Mouse (Mus musculus): ENCODE results near the gene Map7d1. TPM values are rescaled to one million over a fixed set of nuclear protein-coding genes. Genes with fewer than 3 reads are reported as not detected.

Gene Map7d1
- polyA plus RNA-seq, 1 experiment from 2014 or later, result 61.1 TPM

DNA sequence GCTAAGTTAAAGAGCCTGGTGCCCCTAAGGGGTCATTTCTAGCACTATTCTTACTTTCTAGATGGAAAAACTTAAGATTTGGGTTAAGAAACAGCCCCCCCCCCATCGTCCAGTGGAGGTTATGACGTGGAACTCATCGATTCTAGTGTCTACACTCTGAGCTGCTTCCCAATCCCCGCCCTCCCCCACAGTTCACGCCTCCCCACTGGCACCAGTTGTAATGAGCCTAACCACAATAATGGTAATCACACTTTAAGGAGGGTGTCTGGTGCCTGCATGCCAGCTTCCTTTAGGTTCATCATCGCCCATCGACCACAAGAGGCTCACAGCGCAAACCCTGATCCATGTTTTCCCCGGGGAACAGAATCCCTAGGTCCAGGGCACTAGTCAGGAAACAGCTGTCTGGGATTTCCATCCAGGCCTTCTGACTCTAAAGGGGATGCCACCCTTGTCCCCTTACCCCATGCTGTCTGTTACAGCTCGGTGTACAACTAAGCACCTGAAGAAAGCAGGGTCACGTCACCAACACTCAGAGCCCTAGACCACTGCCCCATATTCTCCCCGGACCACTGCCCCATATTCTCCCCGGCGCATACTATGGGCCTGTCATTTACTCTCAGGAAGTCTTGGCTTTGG is 2.4 kb downstream of the Map7d1 start:
- Histone ChIP-seq H3K9ac (peak overlapping the region; percentile 98; the same call in 1 of the 2 replicates), H3K4me1 (ENCODE audit: insufficient read depth) (peaks cover 17% of the 10 kb centered on the region), H3K36me3 (ENCODE audit: insufficient read depth) (no peaks in the 10 kb centered on the region), H3K27ac (ENCODE audit: low read depth) (0 out of 2 replicates have a peak overlapping the region, but pooled peaks have one; percentile 8), H3K9me3 (ENCODE audit: low read depth, low read length) (no peaks in the 10 kb centered on the region), H3K27me3 (ENCODE audit: insufficient read depth, low read length) (no peaks in the 10 kb centered on the region), H3K4me3 (ENCODE audit: low read depth, low read length) (peak overlapping the region; percentile 98), H3K4me2 (peak overlapping the region; percentile 94)
- ATAC-seq (ENCODE audit: insufficient read depth) (no peak), DNase-seq (no peak)
- 67% methylated on average over 14 of the region's 14 CpGs for WGBS
- no peak for TF ChIP-seq CTCF (IDR thresholded peaks at IDR 0.05; ENCODE audit: low read depth)

DNA sequence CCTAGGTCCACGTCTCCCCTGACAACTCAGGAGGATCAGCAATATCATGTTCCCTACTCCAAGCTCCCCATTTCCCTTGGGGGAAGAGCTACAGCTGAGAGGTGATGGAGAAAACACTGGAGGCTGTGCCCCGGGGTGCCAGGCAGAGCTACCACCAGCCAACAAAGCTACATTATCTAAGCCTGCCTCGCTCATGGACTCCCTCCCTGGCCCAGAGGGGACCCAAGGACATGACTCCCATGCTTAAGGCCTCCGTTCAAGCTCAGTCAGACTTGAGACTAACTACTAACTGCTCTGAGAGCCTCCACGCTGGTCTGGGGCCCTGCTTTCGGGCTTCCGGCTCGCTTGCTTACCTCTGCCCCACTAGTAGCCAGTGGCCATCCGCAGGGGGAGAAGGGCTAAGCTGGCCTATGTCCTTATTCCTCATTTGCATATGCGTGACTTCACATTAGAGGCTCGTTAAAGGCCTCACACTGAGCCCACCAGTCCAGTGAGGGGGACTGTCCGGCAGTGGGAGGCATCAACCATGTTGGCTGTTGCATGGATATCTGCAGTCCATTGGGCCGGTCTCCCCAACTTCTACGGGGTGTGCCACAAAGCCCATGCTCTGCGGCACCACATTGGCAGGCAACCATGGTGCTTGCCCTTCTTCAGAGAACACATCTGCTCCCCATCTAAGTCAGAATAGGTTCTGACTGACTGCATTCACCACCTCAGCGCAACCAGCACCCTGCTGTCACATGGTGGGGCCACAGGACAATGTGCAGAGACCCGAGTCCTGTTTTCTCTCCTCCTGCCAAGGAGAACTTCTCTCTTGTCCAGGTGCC is 3.5 kb downstream of the Map7d1 start:
- Histone ChIP-seq H3K4me1 (ENCODE audit: insufficient read depth) (peaks cover 16% of the 10 kb centered on the region), H3K27me3 (ENCODE audit: insufficient read depth, low read length) (no peaks in the 10 kb centered on the region), H3K4me3 (ENCODE audit: low read depth, low read length) (no peak overlapping the region), H3K9me3 (ENCODE audit: low read depth, low read length) (no peaks in the 10 kb centered on the region), H3K27ac (ENCODE audit: low read depth) (peak overlapping the region; percentile 47; the same call in 1 of the 2 replicates), H3K9ac (no peak overlapping the region), H3K36me3 (ENCODE audit: insufficient read depth) (peaks cover 7% of the 10 kb centered on the region; the same call in 1 of the 2 replicates), H3K4me2 (peak overlapping the region; percentile 29; the same call in 1 of the 2 replicates)
- DNase-seq, result no peak
- no peak for ATAC-seq (ENCODE audit: insufficient read depth)
- WGBS, result 80% methylated on average over 17 of the region's 17 CpGs
- TF ChIP-seq CTCF (IDR thresholded peaks at IDR 0.05; ENCODE audit: low read depth), result no peak

DNA sequence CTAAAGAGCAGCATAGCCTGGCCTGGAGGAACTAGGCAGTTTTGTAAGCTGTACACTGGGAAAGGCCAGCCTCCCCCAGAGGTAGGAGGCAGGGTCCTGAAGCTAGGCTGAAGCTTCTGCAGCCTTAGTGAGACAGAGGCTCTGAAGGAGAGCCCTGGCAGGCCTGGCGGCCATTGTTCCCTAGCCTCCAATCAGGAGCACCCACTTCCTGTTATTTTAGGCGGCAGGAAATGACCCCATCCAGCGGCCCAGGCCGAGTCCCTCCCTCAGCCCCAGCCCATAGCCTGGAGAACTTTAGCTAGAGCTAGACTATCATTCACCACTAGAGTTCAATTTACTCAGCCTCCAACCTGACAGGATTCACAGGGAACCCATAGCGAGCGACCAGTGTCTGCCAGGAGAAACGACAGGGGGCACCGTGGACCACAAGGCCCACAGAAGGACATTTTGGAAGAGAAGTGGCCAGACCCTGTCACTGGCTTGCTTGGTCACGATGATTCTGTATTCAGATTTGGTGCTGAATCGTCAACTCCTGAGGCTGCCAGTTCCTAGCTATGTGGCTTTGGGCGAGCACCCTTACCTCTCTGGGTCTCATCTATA is 4.4 kb downstream of the Map7d1 start:
- Histone ChIP-seq H3K9ac (no peak overlapping the region), H3K27me3 (ENCODE audit: insufficient read depth, low read length) (no peaks in the 10 kb centered on the region), H3K4me2 (peak overlapping the region; percentile 29; the same call in 1 of the 2 replicates), H3K27ac (ENCODE audit: low read depth) (peak overlapping the region; percentile 47; the same call in 1 of the 2 replicates), H3K9me3 (ENCODE audit: low read depth, low read length) (no peaks in the 10 kb centered on the region), H3K4me3 (ENCODE audit: low read depth, low read length) (no peak overlapping the region), H3K4me1 (ENCODE audit: insufficient read depth) (peaks cover 14% of the 10 kb centered on the region), H3K36me3 (ENCODE audit: insufficient read depth) (peaks cover 12% of the 10 kb centered on the region; the same call in 1 of the 2 replicates)
- no peak for TF ChIP-seq CTCF (IDR thresholded peaks at IDR 0.05; ENCODE audit: low read depth)
- peak; percentile 66 for DNase-seq
- ATAC-seq (ENCODE audit: insufficient read depth), result no peak
- 58% methylated on average over 11 of the region's 11 CpGs for WGBS

DNA sequence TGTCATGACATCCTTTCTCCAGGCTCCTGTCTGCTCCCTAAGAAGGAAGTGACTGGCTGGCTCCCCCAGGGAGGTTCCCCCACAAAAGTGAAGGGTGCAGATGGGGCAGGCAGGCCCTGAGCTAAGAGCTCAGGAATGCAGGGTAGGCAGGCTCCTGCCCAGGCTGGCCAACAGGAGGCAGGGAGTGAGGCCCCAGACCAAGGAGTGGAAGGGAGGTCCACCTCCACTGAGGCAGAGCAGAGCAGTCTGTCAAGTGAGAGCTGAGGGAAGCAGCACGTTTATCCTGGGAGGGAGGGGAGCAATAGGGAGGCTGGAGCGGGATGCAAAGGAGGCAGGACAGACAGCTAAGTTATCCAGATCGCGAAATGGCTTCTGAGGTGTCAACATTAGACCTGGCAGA is 5.5 kb downstream of the Map7d1 start:
- no peak overlapping the region for H3K4me3 ChIP-seq (ENCODE audit: low read depth, low read length)
- DNase-seq (no peak), ATAC-seq (ENCODE audit: insufficient read depth) (no peak)
- no peaks in the 10 kb centered on the region for H3K9me3 ChIP-seq (ENCODE audit: low read depth, low read length)
- H3K36me3 ChIP-seq (ENCODE audit: insufficient read depth), result peaks cover 18% of the 10 kb centered on the region; the same call in 1 of the 2 replicates
- no peak overlapping the region; the same call in 1 of the 2 replicates for H3K27ac ChIP-seq (ENCODE audit: low read depth)
- no peak overlapping the region for H3K9ac ChIP-seq
- no peak for TF ChIP-seq CTCF (IDR thresholded peaks at IDR 0.05; ENCODE audit: low read depth)
- H3K4me2 ChIP-seq, result no peak overlapping the region
- H3K27me3 ChIP-seq (ENCODE audit: insufficient read depth, low read length), result no peaks in the 10 kb centered on the region
- 35% methylated on average over 4 of the region's 4 CpGs for WGBS
- peaks cover 14% of the 10 kb centered on the region for H3K4me1 ChIP-seq (ENCODE audit: insufficient read depth)

DNA sequence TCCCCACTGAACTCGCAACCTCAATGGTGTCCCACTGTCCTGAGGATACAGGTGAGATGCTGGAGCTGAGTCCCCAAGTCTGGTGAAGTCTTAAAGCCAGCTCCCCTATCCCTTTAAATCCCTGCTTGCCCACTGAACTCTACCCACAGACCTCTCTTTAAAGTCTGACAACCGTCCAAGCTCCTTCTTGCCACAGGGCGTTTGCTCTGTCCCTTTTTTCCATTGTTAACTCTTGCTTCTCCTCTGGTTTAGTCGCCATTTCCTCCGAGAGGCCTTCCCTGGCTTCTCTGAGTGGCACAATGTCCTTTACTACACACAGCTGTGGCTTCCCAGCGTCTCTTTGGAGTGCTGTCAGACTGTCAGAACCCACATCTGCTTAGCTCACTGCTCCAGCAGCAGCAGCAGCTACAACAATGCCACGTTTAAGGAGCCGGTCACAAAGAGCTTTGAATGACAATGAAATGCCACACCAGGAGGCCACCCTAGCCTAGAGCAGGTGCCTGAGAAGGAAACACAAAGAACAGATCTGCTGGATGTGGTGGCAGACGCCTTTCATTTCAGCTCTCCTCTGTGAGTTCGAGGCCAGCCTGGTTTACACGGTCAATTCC is 7.8 kb downstream of the Map7d1 start:
- H3K27me3 ChIP-seq (ENCODE audit: insufficient read depth, low read length), result no peaks in the 10 kb centered on the region
- no peak overlapping the region for H3K4me2 ChIP-seq
- H3K36me3 ChIP-seq (ENCODE audit: insufficient read depth), result peaks cover 30% of the 10 kb centered on the region
- H3K4me3 ChIP-seq (ENCODE audit: low read depth, low read length), result no peak overlapping the region
- no peak for DNase-seq
- no peak for TF ChIP-seq CTCF (IDR thresholded peaks at IDR 0.05; ENCODE audit: low read depth)
- no peaks in the 10 kb centered on the region for H3K9me3 ChIP-seq (ENCODE audit: low read depth, low read length)
- WGBS, result 34% methylated on average over 11 of the region's 11 CpGs
- peaks cover 9% of the 10 kb centered on the region for H3K4me1 ChIP-seq (ENCODE audit: insufficient read depth)
- H3K27ac ChIP-seq (ENCODE audit: low read depth), result no peak overlapping the region
- no peak overlapping the region for H3K9ac ChIP-seq
- no peak for ATAC-seq (ENCODE audit: insufficient read depth)

DNA sequence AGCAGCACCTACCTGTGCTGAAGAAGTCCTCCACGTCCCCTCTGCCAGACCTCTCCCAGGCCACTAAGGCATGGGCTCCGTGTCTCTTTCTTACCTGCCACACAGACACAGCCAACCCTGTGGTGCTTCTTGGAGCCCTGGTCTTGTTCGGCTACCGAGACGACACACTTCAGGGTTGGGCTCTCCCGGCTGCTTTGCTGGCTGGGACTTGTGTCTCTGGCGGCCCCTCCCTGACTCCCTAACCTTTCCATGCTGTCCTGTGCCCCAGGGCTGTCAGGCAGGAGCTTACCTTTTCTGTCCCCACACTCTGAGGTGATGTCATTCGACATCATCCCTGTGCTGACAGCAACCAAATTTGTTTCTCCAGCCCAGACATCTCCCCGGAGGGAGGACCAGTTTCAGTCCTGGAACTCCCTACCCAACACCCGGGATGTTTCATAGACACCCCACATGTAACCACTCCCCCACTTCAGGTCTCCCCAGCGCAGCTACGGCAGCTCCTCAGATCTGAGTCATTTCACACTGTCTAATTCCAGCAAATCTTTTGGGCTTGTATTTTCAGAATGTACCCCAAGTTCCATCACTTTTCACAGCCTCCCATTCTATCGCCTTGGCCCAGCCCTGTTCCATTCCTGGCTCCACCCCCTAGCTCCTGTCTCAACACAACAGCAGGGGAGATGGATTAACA is 9.8 kb downstream of the Map7d1 start:
- Histone ChIP-seq H3K27ac (ENCODE audit: low read depth) (no peak overlapping the region), H3K4me3 (ENCODE audit: low read depth, low read length) (no peak overlapping the region), H3K36me3 (ENCODE audit: insufficient read depth) (peaks cover 42% of the 10 kb centered on the region), H3K4me2 (no peak overlapping the region), H3K27me3 (ENCODE audit: insufficient read depth, low read length) (no peaks in the 10 kb centered on the region), H3K9me3 (ENCODE audit: low read depth, low read length) (no peaks in the 10 kb centered on the region), H3K4me1 (ENCODE audit: insufficient read depth) (peaks cover 5% of the 10 kb centered on the region; the same call in 1 of the 2 replicates), H3K9ac (no peak overlapping the region)
- no peak for TF ChIP-seq CTCF (IDR thresholded peaks at IDR 0.05; ENCODE audit: low read depth)
- no peak for DNase-seq
- 72% methylated on average over 13 of the region's 13 CpGs for WGBS
- ATAC-seq (ENCODE audit: insufficient read depth), result no peak

Measured in lung, embryonic 14.5 days (tissue).